Mouse (Mus musculus): ENCODE data around the gene Gm20388. TPM values are rescaled to one million over a fixed set of nuclear protein-coding genes. Genes with fewer than 3 reads are reported as not detected.
A peak's percentile ranks its signal among the peaks of the same experiment; 100 is the strongest.

Gene Gm20388
- polyA plus RNA-seq, 1 experiment from 2014 or later: 2.5 TPM

DNA sequence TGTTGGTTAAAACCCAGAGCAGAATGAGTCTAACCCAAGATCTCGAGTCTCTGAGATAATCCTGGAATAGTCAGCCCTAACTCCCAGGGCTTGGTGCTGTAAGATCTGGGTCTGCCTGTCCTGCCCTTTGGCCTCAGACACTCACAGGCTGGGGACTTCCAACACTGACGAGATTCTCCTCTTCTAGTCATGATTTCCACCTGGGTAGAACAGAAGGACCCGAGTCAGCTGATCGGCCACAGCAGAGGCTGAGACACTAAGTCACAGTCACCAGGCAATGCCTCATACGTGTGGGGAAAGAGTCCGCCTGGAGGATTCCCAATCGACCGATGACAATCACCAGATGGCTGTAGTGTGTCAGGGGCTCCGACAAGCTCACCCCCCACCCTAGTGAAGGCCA lies 3785.5 kb downstream of the Gm20388 start:
- DNase-seq (ENCODE audit: low spot score): no peak
- H3K4me1 ChIP-seq: peaks cover 18% of the 10 kb centered on the region
- H3K9me3 ChIP-seq (replicated peaks): no peaks in the 10 kb centered on the region
- no peaks in the 10 kb centered on the region for H3K36me3 ChIP-seq
- no peak overlapping the region for H3K27ac ChIP-seq
- no peak overlapping the region for H3K4me3 ChIP-seq
- WGBS: 61% methylated on average over 9 of the region's 9 CpGs
- H3K27me3 ChIP-seq (ENCODE audit: low read depth, poor library complexity, severe bottlenecking): no peaks in the 10 kb centered on the region

DNA sequence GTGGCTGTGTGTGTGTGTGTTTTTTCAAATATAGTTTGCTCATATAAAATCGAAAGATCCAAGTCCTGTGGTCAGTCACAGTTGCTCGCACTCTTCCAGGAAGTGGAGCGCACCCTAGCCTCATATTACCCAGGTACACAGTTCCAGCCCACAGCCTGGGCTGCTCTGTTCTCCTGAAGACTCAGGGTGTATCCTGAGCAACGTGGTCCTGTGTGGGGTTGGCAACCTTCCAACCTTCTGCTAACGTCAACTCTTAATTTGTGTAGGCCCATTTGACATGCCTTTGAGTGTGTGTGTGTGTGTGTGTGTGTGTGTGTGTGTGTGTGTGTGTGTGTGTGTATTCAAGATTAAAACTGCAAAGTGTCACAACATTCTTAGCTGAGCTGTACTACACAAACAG lies 3786.7 kb downstream of the Gm20388 start:
- Histone ChIP-seq H3K36me3 (no peaks in the 10 kb centered on the region), H3K27ac (no peak overlapping the region), H3K9me3 (replicated peaks) (no peaks in the 10 kb centered on the region), H3K4me3 (no peak overlapping the region), H3K27me3 (ENCODE audit: low read depth, poor library complexity, severe bottlenecking) (no peaks in the 10 kb centered on the region), H3K4me1 (peaks cover 29% of the 10 kb centered on the region)
- DNase-seq (ENCODE audit: low spot score): no peak
- 84% methylated on average over 5 of the region's 5 CpGs for WGBS

DNA sequence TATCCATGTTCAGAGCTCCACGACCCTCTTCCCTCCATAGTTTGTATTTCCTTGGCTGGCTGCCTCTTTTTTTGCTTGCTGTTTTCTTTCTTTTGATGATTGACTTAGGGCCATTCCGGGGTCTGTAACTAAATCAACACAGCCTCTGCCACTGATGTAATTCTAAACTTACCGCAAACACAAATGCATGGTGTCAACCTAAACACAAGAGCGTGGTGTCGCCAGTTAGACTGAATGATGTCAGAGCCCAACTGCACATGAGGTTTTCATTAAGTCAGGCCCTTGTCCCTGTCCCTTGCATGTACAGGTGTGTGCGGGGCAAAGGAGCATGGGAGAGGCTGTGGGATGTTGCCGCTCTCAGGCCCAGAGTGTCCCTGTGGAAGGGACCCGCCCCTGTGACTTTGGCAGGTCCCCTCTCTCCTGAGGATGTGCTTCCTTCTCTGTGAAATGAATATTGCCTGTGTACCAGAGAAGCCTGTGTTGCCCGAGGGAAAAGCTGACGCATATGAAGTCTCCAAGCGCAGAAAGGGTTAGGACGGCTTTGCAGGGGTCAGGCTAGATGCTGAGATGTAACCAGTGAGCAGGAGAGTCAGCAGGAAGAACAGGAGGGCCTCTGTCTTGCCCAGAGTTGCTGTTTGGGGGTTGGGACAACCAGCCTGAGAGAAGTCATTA lies 3789.9 kb downstream of the Gm20388 start:
- 57% methylated on average over 12 of the region's 12 CpGs for WGBS
- H3K4me1 ChIP-seq: peaks cover 33% of the 10 kb centered on the region
- no peaks in the 10 kb centered on the region for H3K36me3 ChIP-seq
- H3K27me3 ChIP-seq (ENCODE audit: low read depth, poor library complexity, severe bottlenecking): no peaks in the 10 kb centered on the region
- no peaks in the 10 kb centered on the region for H3K9me3 ChIP-seq (replicated peaks)
- peak overlapping the region; percentile 21 for H3K27ac ChIP-seq
- DNase-seq (ENCODE audit: low spot score): peak; percentile 47
- no peak overlapping the region for H3K4me3 ChIP-seq

DNA sequence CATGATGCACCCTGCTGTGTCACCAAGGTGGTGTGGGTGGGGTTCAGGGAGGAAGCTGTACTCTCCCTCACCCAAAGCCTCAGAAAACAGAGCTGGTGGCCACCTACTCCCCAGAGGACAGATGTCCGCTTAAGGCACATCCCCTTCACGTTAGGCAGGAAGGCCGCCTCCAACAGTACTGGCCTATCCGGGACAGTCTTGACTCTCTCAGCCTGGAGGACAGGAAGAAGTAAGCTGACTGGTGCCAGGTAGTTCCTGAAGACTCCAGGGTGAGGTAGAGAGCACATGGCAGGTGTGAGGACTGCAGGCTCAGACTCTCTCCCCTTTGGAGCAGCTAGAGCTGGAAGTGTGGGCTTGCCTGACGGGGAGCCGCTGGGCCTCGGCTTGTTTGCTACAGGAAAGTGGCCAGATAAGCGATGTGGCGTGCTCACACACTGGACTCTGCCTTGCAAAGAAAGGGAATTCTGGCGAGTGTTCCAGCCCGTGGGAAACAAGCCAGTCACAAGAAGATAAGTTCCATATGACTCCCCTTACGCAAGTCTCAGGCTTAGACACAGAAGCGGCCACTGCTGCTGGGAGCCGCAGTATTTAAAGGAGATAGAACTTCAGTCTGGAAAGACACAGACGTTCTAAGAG lies 3791.4 kb downstream of the Gm20388 start:
- H3K9me3 ChIP-seq (replicated peaks): no peaks in the 10 kb centered on the region
- H3K4me1 ChIP-seq: peaks cover 33% of the 10 kb centered on the region
- DNase-seq (ENCODE audit: low spot score): no peak
- peak overlapping the region; percentile 61 for H3K27ac ChIP-seq
- H3K27me3 ChIP-seq (ENCODE audit: low read depth, poor library complexity, severe bottlenecking): no peaks in the 10 kb centered on the region
- no peaks in the 10 kb centered on the region for H3K36me3 ChIP-seq
- no peak overlapping the region for H3K4me3 ChIP-seq
- 76% methylated on average over 15 of the region's 15 CpGs for WGBS

DNA sequence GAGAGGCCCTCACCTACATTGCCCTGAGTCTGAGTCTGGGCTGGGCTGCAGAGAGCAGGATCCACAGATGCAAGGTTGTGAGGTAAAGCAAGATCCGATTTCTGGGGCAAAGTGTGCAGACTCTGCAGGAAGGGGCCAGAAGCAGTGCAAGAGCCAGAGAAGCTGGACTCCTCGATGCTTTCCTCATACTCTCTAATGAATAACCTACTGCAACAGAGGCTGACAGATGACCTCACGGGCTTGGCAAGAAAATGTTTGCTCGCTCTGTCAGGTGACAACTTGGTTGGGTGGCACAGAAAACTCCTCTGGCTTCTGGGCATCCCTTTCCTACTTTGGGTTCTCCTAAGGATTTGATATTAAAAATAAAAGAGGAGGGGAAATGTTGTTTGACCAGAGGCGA lies 3794.7 kb downstream of the Gm20388 start:
- WGBS: 82% methylated on average over 5 of the region's 5 CpGs
- Histone ChIP-seq H3K27ac (no peak overlapping the region), H3K27me3 (ENCODE audit: low read depth, poor library complexity, severe bottlenecking) (no peaks in the 10 kb centered on the region), H3K4me1 (peaks cover 31% of the 10 kb centered on the region), H3K36me3 (no peaks in the 10 kb centered on the region), H3K9me3 (replicated peaks) (no peaks in the 10 kb centered on the region), H3K4me3 (no peak overlapping the region)
- no peak for DNase-seq (ENCODE audit: low spot score)

DNA sequence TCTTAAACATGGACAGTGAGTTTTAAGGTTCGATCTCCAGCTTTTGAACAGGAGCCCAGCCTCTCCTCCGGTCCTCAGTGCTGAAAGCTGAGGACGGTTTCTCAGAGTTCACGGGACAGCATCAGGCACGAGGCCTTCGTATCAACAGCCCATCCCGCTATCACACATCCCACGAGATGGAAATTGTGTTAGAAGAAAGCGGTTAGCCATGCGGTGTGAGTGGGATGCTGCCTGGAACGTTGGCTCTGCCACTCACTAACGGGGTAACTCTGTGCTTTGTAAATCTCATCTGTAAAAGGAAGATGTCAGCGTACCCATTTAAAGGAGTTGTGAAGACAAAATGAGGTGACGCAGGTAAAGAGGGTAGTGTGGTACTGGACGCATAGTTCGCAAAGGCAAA lies 3796.5 kb downstream of the Gm20388 start:
- no peaks in the 10 kb centered on the region for H3K36me3 ChIP-seq
- H3K27me3 ChIP-seq (ENCODE audit: low read depth, poor library complexity, severe bottlenecking): no peaks in the 10 kb centered on the region
- no peaks in the 10 kb centered on the region for H3K9me3 ChIP-seq (replicated peaks)
- DNase-seq (ENCODE audit: low spot score): no peak
- H3K4me3 ChIP-seq: no peak overlapping the region
- no peak overlapping the region for H3K27ac ChIP-seq
- H3K4me1 ChIP-seq: peaks cover 18% of the 10 kb centered on the region
- 89% methylated on average over 16 of the region's 16 CpGs for WGBS

DNA sequence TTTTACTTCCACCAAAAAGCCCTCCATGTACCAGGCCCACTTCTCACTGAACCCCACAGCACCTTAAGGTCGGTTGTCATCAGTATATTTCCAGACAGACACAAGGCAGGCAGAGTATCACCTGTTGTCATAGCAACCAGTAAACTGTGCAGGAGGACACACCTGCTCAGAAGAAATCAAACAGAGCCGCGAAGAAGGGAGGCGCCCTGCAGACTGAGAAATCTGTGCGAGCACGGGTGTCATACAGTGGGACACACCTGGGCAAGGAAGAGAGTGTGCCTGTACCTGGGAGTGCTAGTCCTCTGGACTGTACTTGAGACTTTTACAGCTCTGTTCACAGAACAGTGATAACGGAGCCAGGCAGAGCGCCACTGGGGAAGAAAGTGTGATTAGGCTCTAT lies 3798.1 kb downstream of the Gm20388 start:
- H3K4me3 ChIP-seq: no peak overlapping the region
- WGBS: 73% methylated on average over 8 of the region's 8 CpGs
- peaks cover 13% of the 10 kb centered on the region for H3K4me1 ChIP-seq

DNA sequence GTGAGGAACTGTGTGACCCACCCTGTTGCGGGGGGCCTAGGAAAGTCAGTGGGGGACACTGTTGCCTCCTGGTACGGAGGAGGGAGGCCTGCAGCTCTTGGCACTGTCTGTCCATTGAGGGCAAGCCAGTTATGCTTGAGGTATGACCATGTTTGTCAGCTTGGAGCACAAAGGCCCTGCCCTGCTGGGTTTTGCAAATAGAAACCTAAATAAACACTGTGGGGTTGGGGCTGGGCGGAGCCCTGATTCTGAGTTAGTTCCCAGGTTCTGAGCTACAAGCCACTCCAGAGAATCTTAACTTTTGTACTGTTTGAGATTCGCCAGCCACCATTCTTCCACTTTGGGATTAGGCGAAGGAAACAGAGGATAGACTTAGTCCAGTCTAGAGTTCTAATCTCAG lies 3799.7 kb downstream of the Gm20388 start:
- H3K4me3 ChIP-seq: no peak overlapping the region
- no peaks in the 10 kb centered on the region for H3K27me3 ChIP-seq (ENCODE audit: low read depth, poor library complexity, severe bottlenecking)
- peak overlapping the region; percentile 26; the same call in 1 of the 2 replicates for H3K27ac ChIP-seq
- peaks cover 16% of the 10 kb centered on the region for H3K4me1 ChIP-seq
- no peak for DNase-seq (ENCODE audit: low spot score)
- no peaks in the 10 kb centered on the region for H3K36me3 ChIP-seq
- WGBS: 89% methylated on average over 5 of the region's 5 CpGs
- no peaks in the 10 kb centered on the region for H3K9me3 ChIP-seq (replicated peaks)

More for the DNA sequence above, 3798.1 kb downstream of the Gm20388 start:
- H3K36me3 ChIP-seq: no peaks in the 10 kb centered on the region
- no peaks in the 10 kb centered on the region for H3K27me3 ChIP-seq (ENCODE audit: low read depth, poor library complexity, severe bottlenecking)
- no peak overlapping the region for H3K27ac ChIP-seq
- no peak for DNase-seq (ENCODE audit: low spot score)
- H3K9me3 ChIP-seq (replicated peaks): no peaks in the 10 kb centered on the region

DNA sequence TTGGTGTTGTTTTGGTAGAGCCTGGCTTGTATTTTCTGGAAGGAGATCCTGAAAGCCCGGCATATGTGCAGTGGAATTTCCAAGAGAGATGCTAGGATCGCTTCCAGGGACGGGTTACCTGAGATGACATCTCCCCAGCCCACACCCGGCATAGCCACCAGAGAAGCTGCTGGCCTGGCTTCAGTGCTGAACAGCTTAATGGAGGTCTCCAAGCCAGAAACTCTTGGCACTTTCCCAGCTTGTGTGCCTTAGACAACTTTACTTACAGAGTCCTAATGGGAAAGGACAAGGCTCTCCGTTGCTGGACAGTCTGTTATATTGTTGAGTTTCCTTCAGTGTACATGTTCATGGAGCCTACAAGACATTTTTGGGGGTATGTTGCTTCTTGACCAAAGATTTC lies 3803.8 kb downstream of the Gm20388 start:
- 0 out of 2 replicates have a peak overlapping the region, but pooled peaks have one; percentile 4 for H3K27ac ChIP-seq
- no peaks in the 10 kb centered on the region for H3K27me3 ChIP-seq (ENCODE audit: low read depth, poor library complexity, severe bottlenecking)
- H3K36me3 ChIP-seq: no peaks in the 10 kb centered on the region
- 94% methylated on average over 5 of the region's 5 CpGs for WGBS
- H3K4me1 ChIP-seq: peaks cover 45% of the 10 kb centered on the region
- DNase-seq (ENCODE audit: low spot score): no peak
- no peaks in the 10 kb centered on the region for H3K9me3 ChIP-seq (replicated peaks)
- H3K4me3 ChIP-seq: no peak overlapping the region

DNA sequence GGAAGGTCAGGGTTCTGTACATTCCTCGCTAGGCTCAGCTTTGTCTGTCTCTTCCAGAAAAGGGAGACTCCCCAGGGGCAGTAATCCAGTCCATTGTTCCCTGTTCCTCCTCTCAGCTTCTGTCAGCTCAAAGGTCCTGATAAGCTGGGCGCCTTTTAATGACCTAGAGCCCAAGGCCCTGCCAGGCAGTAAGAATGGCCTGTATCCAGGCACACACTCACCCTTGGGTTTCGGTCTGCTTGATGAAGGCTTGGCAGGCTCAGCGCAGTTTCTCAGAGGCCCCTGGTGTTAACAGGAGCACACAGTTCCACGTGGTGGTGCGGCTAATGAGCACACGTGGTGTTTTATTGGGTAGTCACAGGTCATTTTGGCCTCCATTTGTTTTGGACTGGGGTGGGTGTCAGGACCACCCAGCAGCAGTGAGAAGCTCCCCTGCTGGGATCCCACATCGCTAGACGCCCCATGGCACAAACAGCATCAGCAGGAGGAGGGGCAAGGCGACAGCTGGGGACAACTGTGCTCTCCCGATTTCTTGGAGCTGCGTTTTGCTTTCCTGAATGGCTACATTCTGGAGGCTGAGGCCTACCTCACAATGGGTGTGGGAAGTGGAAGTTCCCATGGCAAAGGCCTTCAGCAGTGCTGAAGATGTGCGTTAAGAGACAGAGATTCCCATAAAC lies 3805.4 kb downstream of the Gm20388 start:
- H3K9me3 ChIP-seq (replicated peaks): no peaks in the 10 kb centered on the region
- DNase-seq (ENCODE audit: low spot score): no peak
- WGBS: 37% methylated on average over 13 of the region's 13 CpGs
- no peaks in the 10 kb centered on the region for H3K27me3 ChIP-seq (ENCODE audit: low read depth, poor library complexity, severe bottlenecking)
- H3K4me1 ChIP-seq: peaks cover 46% of the 10 kb centered on the region
- no peak overlapping the region for H3K4me3 ChIP-seq
- peak overlapping the region; percentile 75 for H3K27ac ChIP-seq
- no peaks in the 10 kb centered on the region for H3K36me3 ChIP-seq

DNA sequence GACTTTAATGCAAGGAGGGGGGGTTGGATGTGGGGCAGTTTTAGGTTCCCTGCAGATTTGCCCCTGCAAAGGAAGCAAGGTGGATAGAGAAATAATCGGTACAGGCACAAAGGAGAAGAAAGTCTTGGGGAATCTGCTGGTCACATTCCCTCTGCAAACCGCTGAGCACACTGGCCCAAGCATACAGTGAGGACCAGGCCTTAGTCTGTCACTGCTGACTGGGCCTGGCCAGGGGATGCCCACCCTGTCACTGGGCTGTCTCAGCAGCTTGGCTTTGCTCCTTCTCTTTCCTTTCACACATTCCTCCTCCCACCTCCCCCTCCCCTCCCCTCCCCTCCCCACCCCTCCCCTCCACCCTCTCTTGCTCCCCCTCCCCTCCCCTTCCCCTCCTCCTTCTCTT lies 3806.5 kb downstream of the Gm20388 start:
- no peaks in the 10 kb centered on the region for H3K9me3 ChIP-seq (replicated peaks)
- no peaks in the 10 kb centered on the region for H3K27me3 ChIP-seq (ENCODE audit: low read depth, poor library complexity, severe bottlenecking)
- H3K27ac ChIP-seq: peak overlapping the region; percentile 75
- no peaks in the 10 kb centered on the region for H3K36me3 ChIP-seq
- peaks cover 48% of the 10 kb centered on the region for H3K4me1 ChIP-seq
- H3K4me3 ChIP-seq: no peak overlapping the region
- WGBS: 52% methylated on average over 2 of the region's 2 CpGs
- no peak for DNase-seq (ENCODE audit: low spot score)

DNA sequence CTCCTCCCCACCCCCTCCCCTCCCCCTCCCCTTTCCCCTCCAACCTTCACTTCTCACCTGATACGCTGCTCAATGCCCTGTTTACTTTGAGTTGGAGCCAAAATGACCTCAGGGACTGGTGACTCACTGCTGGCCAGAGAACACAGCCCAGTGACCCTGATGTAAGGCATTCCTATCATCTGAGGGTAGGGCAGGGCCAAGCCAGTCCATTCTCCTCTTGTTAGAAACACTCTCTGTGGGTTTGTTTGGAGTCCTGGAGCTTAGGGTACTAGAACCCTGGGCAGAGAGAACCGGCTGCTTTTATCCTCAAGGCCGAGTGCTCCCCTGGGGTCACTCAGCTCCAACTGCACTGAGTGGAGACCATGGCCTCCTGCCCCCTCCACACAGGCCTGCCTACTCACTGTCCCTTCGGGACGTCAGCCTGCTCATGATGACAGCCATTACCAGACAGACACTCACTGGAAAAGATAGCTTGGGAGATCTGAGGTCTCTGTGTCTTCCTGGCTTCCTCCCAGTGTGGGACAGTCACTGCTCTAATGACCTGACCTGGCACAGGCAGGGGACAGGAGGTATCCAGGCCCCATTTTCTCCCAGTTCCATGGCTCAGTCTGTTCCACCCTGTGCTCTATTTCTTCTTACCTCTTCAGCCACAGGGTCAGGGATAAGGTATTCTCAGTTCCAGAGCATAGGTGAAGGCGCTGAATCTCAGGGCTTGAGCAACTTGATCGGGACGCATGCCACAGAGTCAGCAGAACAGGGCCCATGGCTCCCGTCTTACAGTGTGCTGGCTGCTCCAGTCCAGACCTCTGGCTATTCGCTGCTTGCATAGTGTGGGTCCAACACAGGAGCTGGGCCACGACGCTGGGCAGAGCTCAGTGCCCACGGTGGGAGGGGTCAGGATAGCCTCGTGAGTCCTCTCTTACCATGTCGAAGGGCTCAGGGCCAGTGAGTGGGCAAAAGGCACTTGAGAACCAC lies 3807.2 kb downstream of the Gm20388 start:
- Histone ChIP-seq H3K36me3 (no peaks in the 10 kb centered on the region), H3K27me3 (ENCODE audit: low read depth, poor library complexity, severe bottlenecking) (no peaks in the 10 kb centered on the region), H3K4me1 (peaks cover 48% of the 10 kb centered on the region), H3K4me3 (no peak overlapping the region), H3K9me3 (replicated peaks) (no peaks in the 10 kb centered on the region), H3K27ac (peak overlapping the region; percentile 17; the same call in 1 of the 2 replicates)
- WGBS: 74% methylated on average over 14 of the region's 15 CpGs
- no peak for DNase-seq (ENCODE audit: low spot score)
